Comparison of ENCODE assay signal across 26 mouse cellular contexts in genomic region chr9:40277671-40278070, GRCm38 (mm10). TPM values are rescaled to one million over a fixed set of nuclear protein-coding genes. Genes with fewer than 3 reads are reported as not detected.
DNase-seq lines count a peak whose midpoint lies in the region; ATAC-seq lines count a peak whose summit lies in the region.
"Had no signal": no experiment of that assay in that cellular context is flagged by ENCODE, and none has a peak within 500 bp of the region (broad histone marks: within the 10 kb centered on the region; RNA-seq: fewer than 3 reads in every experiment).

No protein-coding gene starts in this region.

- ATAC-seq in megakaryocyte, adult 5-6 weeks (ENCODE audit: poor library complexity, severe bottlenecking) = no peak
- ATAC-seq: activated CD4-positive, CD25-positive, alpha-beta regulatory T cell, adult 4 months; CD4-positive, CD25-positive, alpha-beta regulatory T cell, adult 4 months; Patski had no signal

- no peaks in the 10 kb centered on the region; the same call in 1 of the 2 replicates for H3K4me1 ChIP-seq in megakaryocyte, embryonic 14.5 days

- peak; percentile 35 to 85 for DNase-seq in adrenal gland, adult (ENCODE audit: inconsistent age in 2 of 2, low spot score in 1 of 2)
- DNase-seq in adrenal gland, adult 18-20 months (ENCODE audit: low spot score in 2 of 2) = no peak
- DNase-seq in adrenal gland, adult 2 months = peak; percentile 63
- DNase-seq in adrenal gland, adult 8-10 months = no peak
- peak; percentile 33 for DNase-seq in adrenal gland, postnatal 25 days
- no peak for DNase-seq in adrenal gland, postnatal 4 days (ENCODE audit: low spot score in 2 of 2)
- DNase-seq: adrenal gland, postnatal 10 days; adrenal gland, postnatal 14 days; B cell, adult 2 months; cerebellum, adult 11 months; cerebellum, adult 11-12 months; cerebellum, adult 18-20 months; cerebellum, adult 2 months; cerebellum, adult 8-10 months; cerebellum, adult 9-10 months; cerebellum, adult 9-11 months; cerebellum, postnatal 10 days had no signal

- H3K9me3 ChIP-seq in megakaryocyte, embryonic 14.5 days = 0 out of 2 replicates have a peak, but pooled peaks cover 2% of the 10 kb centered on the region

- no peaks in the 10 kb centered on the region for H3K36me3 ChIP-seq in megakaryocyte, embryonic 14.5 days (replicated peaks; ENCODE audit: low read length)
- H3K36me3 ChIP-seq: G1E had no signal

- peaks cover 25% of the 10 kb centered on the region for H3K27me3 ChIP-seq in megakaryocyte, embryonic 14.5 days (replicated peaks)
- H3K27me3 ChIP-seq: CH12.LX, Patski had no signal

- H3K4me3 ChIP-seq in megakaryocyte, embryonic 14.5 days (replicated peaks) = peak overlapping the region; percentile 20

RNA-seq across cellular contexts. Expression of gene Scn3b, which starts 8.7 kb away (rescaled TPM):
- total RNA-seq in adrenal gland, adult 18-20 months (2021) = 1 to 10 TPM; 5.1 to 6.7 TPM
- total RNA-seq in adrenal gland, adult 2 months (2021) = 1 to 10 TPM; 5.2 to 8.3 TPM
- 0.88 and 0.90 TPM in 2 replicates for polyA plus RNA-seq in adrenal gland, adult 2 months (2012; rRNA removed)
- total RNA-seq in adrenal gland, adult 8-10 months (2022) = 10 to 100 TPM in 2 of 4 experiments, 1 to 10 TPM in 2; 8.7 to 14.7 (median 11.9) TPM
- 4.0 and 6.1 TPM in 2 replicates for total RNA-seq in adrenal gland, postnatal 25 days (2021)
- total RNA-seq in adrenal gland, postnatal 4 days (2021) = 10 to 100 TPM; 12.6 to 17.1 TPM
- polyA plus RNA-seq in megakaryocyte, embryonic 14.5 days (2012; ENCODE audit: insufficient read depth, low replicate concordance) = not detected in 2 replicates
- 0.87 TPM in 1 of 2 replicates, not detected in the other for total RNA-seq in megakaryocyte, adult 5-6 weeks (2015)
- not detected in 2 replicates for total RNA-seq in megakaryocyte, adult 5-6 weeks (2017)
- total RNA-seq: MEL had no signal
- polyA plus RNA-seq: activated CD4-positive, CD25-positive, alpha-beta regulatory T cell, adult 4 months; C2C12; G1E had no signal

Comparison
In these comparisons a context has a peak if more than half of its experiments do, and no peak if none do; other contexts are left out.
1. DNase-seq: peak in adrenal gland, adult (2 of 2), adrenal gland, adult 2 months (single experiment) and adrenal gland, postnatal 25 days (single experiment); none in adrenal gland, adult 18-20 months (0 of 2), adrenal gland, adult 8-10 months (single experiment) and adrenal gland, postnatal 4 days (0 of 2).